Mouse (Mus musculus) cerebellum, adult (tissue): ENCODE measurements around the gene Gm5797.
"Not testable (repeated sequence)": the region's sequence is repeated elsewhere in the genome, so short reads cannot be mapped to it uniquely, and the experiment has no call there.

ENCODE experiments used
- ATAC-seq: cut with Nextera tagmentation; 2 replicates; pipeline ENCODE4 v1.9.2; 2017; ENCODE audit warnings: mild to moderate bottlenecking, moderate library complexity, mixed read lengths; ENCODE audit not compliant: insufficient number of reproducible peaks, low FRiP score, low TSS enrichment

Gene Gm5797

GRCm38 (mm10) chr14:7332295-7332694 lies at the start of gene Gm5797:
Gene Gm5797, minus strand, starts transcription at chr14:7332395.
- ATAC-seq = not testable (repeated sequence)

- ATAC-seq = not testable (repeated sequence)
Observed at GRCm38 (mm10) chr14:7365034-7365433, 32.8 kb upstream of the Gm5797 start, which contains the start of gene Gm8374. Gene Gm8374, minus strand, starts transcription at chr14:7365134.

- ATAC-seq = not testable (repeated sequence)
Observed at GRCm38 (mm10) chr14:7315093-7315492, 17.1 kb downstream of the Gm5797 start.

DNA sequence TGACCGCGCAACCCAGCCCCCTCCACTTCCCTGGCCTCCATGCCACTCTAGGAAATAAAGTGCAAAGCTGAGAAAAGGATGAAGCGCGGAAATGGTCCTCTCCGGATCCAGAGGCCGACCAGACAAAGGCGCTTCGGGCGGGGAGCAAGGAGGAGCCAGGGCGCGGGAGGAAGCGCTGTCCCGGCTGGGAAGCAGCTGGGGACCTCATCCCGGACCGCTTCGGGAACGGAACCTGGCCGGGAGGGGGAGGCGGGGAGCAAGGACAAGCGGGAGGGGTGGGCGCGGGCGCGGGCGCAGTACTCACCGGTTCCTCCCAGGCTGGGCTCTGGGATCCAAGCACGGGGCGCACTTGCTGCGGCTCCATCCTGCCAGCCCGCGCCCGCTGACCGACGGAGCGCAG lies 17.5 kb downstream of the Gm5797 start, which contains the start of gene Gm3739:
Gene Gm3739 (minus strand): TSS at position 389 of the 400 bp plus-strand sequence.
- not testable (repeated sequence) for ATAC-seq
